8 mouse cellular contexts compared by ENCODE assay signal in the genomic region with DNA sequence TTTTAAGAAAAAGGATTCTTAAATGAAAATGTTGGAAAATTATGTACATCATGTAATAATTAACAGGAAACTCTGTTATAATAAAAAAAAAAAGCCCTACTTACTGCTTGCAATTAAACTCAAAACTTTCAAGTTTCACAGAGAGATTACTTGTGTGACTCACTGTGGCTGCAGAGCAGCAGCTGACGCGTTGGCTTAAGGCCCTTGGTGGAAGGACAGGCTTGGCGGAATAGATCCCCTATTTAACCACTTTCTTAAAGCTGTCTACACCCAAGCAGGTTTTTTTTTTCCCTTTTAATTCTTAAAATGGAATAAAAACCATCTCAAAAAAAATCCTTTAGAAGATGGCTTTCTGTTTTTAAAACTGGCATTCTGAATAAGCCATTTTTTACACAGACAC.
DNase-seq lines count a peak whose midpoint lies in the region; ATAC-seq and TF ChIP-seq lines count a peak whose summit lies in the region.

No protein-coding gene starts in this region.

- H3K27me3 ChIP-seq in cerebellum, adult 2 months (ENCODE audit: control insufficient read depth, insufficient read depth, low read length), result no peaks in the 10 kb centered on the region
- no peaks in the 10 kb centered on the region for H3K27me3 ChIP-seq in limb, embryonic 12.5 days
- no peaks in the 10 kb centered on the region for H3K27me3 ChIP-seq in limb, embryonic 10.5 days (ENCODE audit: low read depth, poor library complexity, severe bottlenecking)
- no peaks in the 10 kb centered on the region for H3K27me3 ChIP-seq in limb, embryonic 14.5 days (ENCODE audit: control insufficient read depth, insufficient read depth, low read length)

- no peak overlapping the region for H3K27ac ChIP-seq in cerebellum, adult 2 months (ENCODE audit: insufficient read depth, low read length)
- H3K27ac ChIP-seq in limb, embryonic 12.5 days, result peak overlapping the region; percentile 69
- no peak overlapping the region for H3K27ac ChIP-seq in limb, embryonic 10.5 days
- H3K27ac ChIP-seq in embryonic fibroblast, embryonic 13.5 days (ENCODE audit: insufficient read depth, low read length), result peak overlapping the region; percentile 83
- H3K27ac ChIP-seq in limb, embryonic 14.5 days (replicated peaks; ENCODE audit: low read depth, low read length), result peak overlapping the region; percentile 72

- no peak for ATAC-seq in limb, embryonic 12.5 days (ENCODE audit: insufficient number of reproducible peaks, insufficient read depth, low FRiP score, low TSS enrichment, low read depth)
- no peak for ATAC-seq in limb, embryonic 14.5 days (ENCODE audit: low FRiP score, low read depth)

- H3K9me3 ChIP-seq in limb, embryonic 12.5 days, result no peaks in the 10 kb centered on the region
- no peaks in the 10 kb centered on the region for H3K9me3 ChIP-seq in limb, embryonic 10.5 days (replicated peaks)
- no peaks in the 10 kb centered on the region for H3K9me3 ChIP-seq in limb, embryonic 14.5 days (ENCODE audit: control insufficient read depth, low read length)

- 12% methylated on average over 3 of the region's 3 CpGs for WGBS in cerebellum, adult 2 months
- 29% methylated on average over 3 of the region's 3 CpGs for WGBS in limb, embryonic 12.5 days
- WGBS in limb, embryonic 10.5 days, result 55% methylated on average over 3 of the region's 3 CpGs
- 20% methylated on average over 3 of the region's 3 CpGs for WGBS in limb, embryonic 14.5 days

- no peaks in the 10 kb centered on the region for H3K36me3 ChIP-seq in limb, embryonic 12.5 days
- no peaks in the 10 kb centered on the region for H3K36me3 ChIP-seq in limb, embryonic 10.5 days
- H3K36me3 ChIP-seq in limb, embryonic 14.5 days (ENCODE audit: control insufficient read depth, insufficient read depth, low read length), result no peaks in the 10 kb centered on the region

- no peak for TF ChIP-seq POLR2A in cerebellum, adult 2 months (IDR thresholded peaks at IDR 0.05; ENCODE audit: borderline replicate concordance, insufficient read depth, low read length)
- no peak for TF ChIP-seq POLR2A in embryonic fibroblast, embryonic 13.5 days (IDR thresholded peaks at IDR 0.05; ENCODE audit: low read depth, low read length)
- TF ChIP-seq POLR2A in limb, embryonic 14.5 days (IDR thresholded peaks at IDR 0.05; ENCODE audit: borderline replicate concordance, extremely low read depth, insufficient read depth, insufficient read length), result no peak

- H3K4me1 ChIP-seq in cerebellum, adult 2 months (ENCODE audit: control insufficient read depth, insufficient read depth, low read length), result 0 out of 2 replicates have a peak, but pooled peaks cover 2% of the 10 kb centered on the region
- H3K4me1 ChIP-seq in limb, embryonic 12.5 days (replicated peaks), result peaks cover 31% of the 10 kb centered on the region
- peaks cover 21% of the 10 kb centered on the region for H3K4me1 ChIP-seq in limb, embryonic 10.5 days
- peaks cover 7% of the 10 kb centered on the region for H3K4me1 ChIP-seq in embryonic fibroblast, embryonic 13.5 days (ENCODE audit: control insufficient read depth, insufficient read depth, low read length)
- peaks cover 36% of the 10 kb centered on the region for H3K4me1 ChIP-seq in limb, embryonic 14.5 days (ENCODE audit: control insufficient read depth, insufficient read depth, low read length)

- H3K9ac ChIP-seq in limb, embryonic 12.5 days (replicated peaks), result no peak overlapping the region
- H3K9ac ChIP-seq in limb, embryonic 14.5 days (ENCODE audit: low read depth, low read length, severe bottlenecking), result no peak overlapping the region

- no peak for TF ChIP-seq CTCF in cerebellum, adult 2 months (IDR thresholded peaks at IDR 0.05; ENCODE audit: borderline replicate concordance, insufficient read depth, low read depth, low read length)
- no peak for TF ChIP-seq CTCF in embryonic fibroblast, embryonic 13.5 days (IDR thresholded peaks at IDR 0.05; ENCODE audit: borderline replicate concordance, insufficient read depth, low read length)

- H3K4me3 ChIP-seq in cerebellum, adult 2 months (replicated peaks; ENCODE audit: insufficient read depth, low read depth, low read length), result no peak overlapping the region
- H3K4me3 ChIP-seq in limb, embryonic 12.5 days (replicated peaks), result no peak overlapping the region
- H3K4me3 ChIP-seq in limb, embryonic 10.5 days, result no peak overlapping the region
- H3K4me3 ChIP-seq in embryonic fibroblast, embryonic 13.5 days (ENCODE audit: insufficient read depth, low read length), result no peak overlapping the region
- no peak overlapping the region for H3K4me3 ChIP-seq in limb, embryonic 14.5 days (replicated peaks; ENCODE audit: low read length)

- no peak overlapping the region for H3K4me2 ChIP-seq in limb, embryonic 12.5 days
- no peak overlapping the region for H3K4me2 ChIP-seq in limb, embryonic 14.5 days (replicated peaks; ENCODE audit: low read depth, low read length, severe bottlenecking)

- peak; percentile 37 to 66 for DNase-seq in cerebellum, adult 2 months
- no peak for DNase-seq in cerebellum, adult 8-10 months
- no peak for DNase-seq in limb, embryonic 10.5 days (ENCODE audit: low spot score)
- peak; percentile 55 for DNase-seq in limb, embryonic 14.5 days (ENCODE audit: low spot score)
- no peak for DNase-seq in spleen, adult 12 weeks (ENCODE audit: low spot score)
- no peak for DNase-seq in right cerebral cortex, postnatal 14 days

Comparison
In these comparisons a context has a peak if more than half of its experiments do, and no peak if none do; other contexts are left out.
1. DNase-seq: peak in cerebellum, adult 2 months (2 of 2) and limb, embryonic 14.5 days (single experiment); none in cerebellum, adult 8-10 months (single experiment), limb, embryonic 10.5 days (single experiment), spleen, adult 12 weeks (single experiment) and right cerebral cortex, postnatal 14 days (single experiment).
2. H3K27ac ChIP-seq: peak in limb, embryonic 12.5 days (single experiment), embryonic fibroblast, embryonic 13.5 days (single experiment) and limb, embryonic 14.5 days (single experiment); none in cerebellum, adult 2 months (single experiment) and limb, embryonic 10.5 days (single experiment).